Mouse (Mus musculus) hindbrain, embryonic 11.5 days (tissue): ENCODE measurements at regions not wholly inside any gene's neighbourhood (a gene's known extent, or its start where the extent isn't known, plus 50 kb on each side); places are given as distances from the start of the nearest gene placed in this dataset.

ENCODE experiments used
- ATAC-seq: fragments of 200-750 bp; cut with Nextera tagmentation; 2 replicates; pipeline ENCODE4 v1.8.0; 2017; ENCODE audit warnings: mild to moderate bottlenecking, moderate TSS enrichment, moderate library complexity; ENCODE audit not compliant: low FRiP score
- DNase-seq: peaks from one replicate; pipeline ENCODE4 v3.0.0-alpha.2; 2015; ENCODE audit warnings: low spot score
- H3K27ac ChIP-seq: fragments of 300-500 bp; sonication (generic); 2 replicates; pipeline ENCODE4 v1.5.1; 2014; ENCODE audit warnings: mild to moderate bottlenecking, low read depth, low read length
- H3K27me3 ChIP-seq: fragments of 300-500 bp; sonication (generic); 2 replicates; pipeline ENCODE4 v1.6.1; 2014; ENCODE audit warnings: mild to moderate bottlenecking, low read length, moderate library complexity, mixed read lengths; ENCODE audit not compliant: control insufficient read depth, insufficient read depth
- H3K36me3 ChIP-seq: fragments of 300-500 bp; sonication (generic); 2 replicates; pipeline ENCODE4 v1.6.1; 2014; ENCODE audit warnings: mild to moderate bottlenecking, low read length, moderate library complexity, mixed read lengths; ENCODE audit not compliant: control insufficient read depth, insufficient read depth
- H3K4me1 ChIP-seq: fragments of 300-500 bp; sonication (generic); replicated peaks from 2 replicates; pipeline ENCODE4 v1.6.1; 2014; ENCODE audit warnings: low read length, mixed read lengths; ENCODE audit not compliant: control insufficient read depth, insufficient read depth
- H3K4me2 ChIP-seq: fragments of 300-500 bp; sonication (generic); replicated peaks from 2 replicates; pipeline ENCODE4 v1.6.1; 2014; ENCODE audit warnings: mild to moderate bottlenecking, low read depth, low read length
- H3K4me3 ChIP-seq: fragments of 300-500 bp; sonication (generic); 2 replicates; pipeline ENCODE4 v1.5.1; 2014; ENCODE audit warnings: low read depth, low read length
- H3K9ac ChIP-seq: fragments of 300-500 bp; sonication (generic); 2 replicates; pipeline ENCODE4 v1.6.1; 2014; ENCODE audit warnings: low read depth, low read length
- H3K9me3 ChIP-seq: fragments of 300-500 bp; sonication (generic); 2 replicates; pipeline ENCODE4 v1.6.1; 2016; ENCODE audit warnings: low read length; ENCODE audit not compliant: control insufficient read depth
- WGBS: fragments of 180-500 bp; shearing (Covaris S2); extraction: QIAGEN DNeasy Blood & Tissue Kit; methylation state at CpG from one replicate; pipeline ENCODE4 v1.1.7; 2014; 5-methylcytosine and 5-hydroxymethylcytosine counted together

- no peaks in the 10 kb centered on the region for H3K36me3 ChIP-seq
- no peak overlapping the region for H3K27ac ChIP-seq
- WGBS = 49% methylated on average over 11 of the region's 11 CpGs
- no peaks in the 10 kb centered on the region for H3K9me3 ChIP-seq
- no peak overlapping the region for H3K4me3 ChIP-seq
- no peaks in the 10 kb centered on the region for H3K27me3 ChIP-seq
- DNase-seq = peak; percentile 85
- no peak overlapping the region for H3K4me2 ChIP-seq
- no peaks in the 10 kb centered on the region for H3K4me1 ChIP-seq
- H3K9ac ChIP-seq = 0 out of 2 replicates have a peak overlapping the region, but pooled peaks have one; percentile 23
- ATAC-seq = peak; percentile 80
These were observed 346.5 kb upstream of the Cobl start for GRCm38 (mm10) chr11:12810949-12811881.
